Mouse (Mus musculus) bone marrow macrophage, adult 2 months (primary cell): ENCODE data around the gene Hes2. TPM values are rescaled to one million over a fixed set of nuclear protein-coding genes. Genes with fewer than 3 reads are reported as not detected.

ENCODE experiments used
- H3K27ac ChIP-seq: 2 replicates; pipeline ENCODE4 v1.5.1; 2012; ENCODE audit warnings: low read depth, low read length; ENCODE audit not compliant: insufficient read depth
- H3K4me1 ChIP-seq: 2 replicates; pipeline ENCODE4 v1.6.1; 2012; ENCODE audit warnings: low read length; ENCODE audit not compliant: control insufficient read depth, insufficient read depth
- H3K4me3 ChIP-seq: 2 replicates; pipeline ENCODE4 v1.5.1; 2012; ENCODE audit warnings: mild to moderate bottlenecking, low read length, moderate library complexity; ENCODE audit not compliant: insufficient read depth
- CTCF ChIP-seq: IDR thresholded peaks from 2 replicates; pipeline ENCODE4 v1.5.1; 2012; ENCODE audit warnings: low read depth, mild to moderate bottlenecking, low read length, moderate library complexity
- POLR2A ChIP-seq: IDR thresholded peaks from 2 replicates; pipeline ENCODE4 v1.6.1; 2012; ENCODE audit warnings: mild to moderate bottlenecking, low read depth, low read length, borderline replicate concordance
- polyA plus RNA-seq: library from polyadenylated mRNA; stranded (reverse); fragments of >200 nt; gene quantifications from 2 replicates; pipeline ENCODE4 v1.2.4, GENCODE M21; 2012; ENCODE audit not compliant: missing spikeins, insufficient read depth, insufficient read length

The Hes2 gene
- polyA plus RNA-seq, 1 experiment = not detected

DNA sequence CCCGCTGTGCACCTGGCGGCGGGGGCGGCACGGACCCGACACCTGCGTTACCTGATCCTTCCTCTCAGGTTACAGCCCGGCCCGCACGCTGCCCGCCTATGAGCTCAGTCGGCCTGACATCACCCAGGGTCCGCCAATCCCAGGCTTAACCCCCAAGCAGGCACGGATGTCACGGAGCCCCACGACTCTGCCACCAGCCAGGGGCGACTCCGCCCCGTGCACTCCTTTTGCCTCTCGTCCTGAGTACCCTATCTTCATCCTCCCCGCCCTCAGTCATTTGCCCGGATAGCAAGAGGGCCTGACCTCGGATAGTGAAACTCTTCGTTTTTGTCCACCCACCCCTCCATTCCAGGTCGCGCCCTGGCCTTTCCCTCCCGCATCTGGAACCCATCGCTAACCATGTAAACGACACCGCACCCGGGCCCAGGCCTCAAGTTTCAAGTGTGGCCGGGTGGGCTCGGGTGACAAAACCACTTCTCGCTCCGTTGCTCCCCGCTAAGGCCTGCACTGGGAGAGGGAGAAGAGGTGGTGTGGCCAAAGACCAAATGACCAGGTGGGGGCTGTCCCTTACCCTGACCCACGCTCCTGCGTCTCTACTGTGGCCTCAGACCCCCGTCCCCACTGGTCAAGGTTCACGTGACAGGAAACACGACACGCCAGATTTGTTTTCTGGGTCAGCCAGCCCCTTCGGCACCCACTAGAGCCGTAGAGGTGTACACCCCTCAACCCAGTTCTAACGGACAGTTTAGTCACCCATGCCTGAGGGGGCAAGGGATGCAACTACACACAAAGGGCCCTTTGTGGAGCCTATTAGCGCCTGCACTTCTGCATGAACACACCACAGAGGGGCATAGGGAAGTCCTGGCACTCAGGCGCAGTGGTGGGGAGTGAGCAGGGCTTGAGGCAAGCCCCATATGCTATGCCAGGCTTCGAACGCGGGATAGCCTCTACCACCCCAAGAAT is 26.6 kb upstream of the Hes2 start:
- TF ChIP-seq CTCF (no peak), POLR2A (no peak)
- no peak overlapping the region for H3K4me3 ChIP-seq
- no peak overlapping the region for H3K27ac ChIP-seq
- no peaks in the 10 kb centered on the region for H3K4me1 ChIP-seq

DNA sequence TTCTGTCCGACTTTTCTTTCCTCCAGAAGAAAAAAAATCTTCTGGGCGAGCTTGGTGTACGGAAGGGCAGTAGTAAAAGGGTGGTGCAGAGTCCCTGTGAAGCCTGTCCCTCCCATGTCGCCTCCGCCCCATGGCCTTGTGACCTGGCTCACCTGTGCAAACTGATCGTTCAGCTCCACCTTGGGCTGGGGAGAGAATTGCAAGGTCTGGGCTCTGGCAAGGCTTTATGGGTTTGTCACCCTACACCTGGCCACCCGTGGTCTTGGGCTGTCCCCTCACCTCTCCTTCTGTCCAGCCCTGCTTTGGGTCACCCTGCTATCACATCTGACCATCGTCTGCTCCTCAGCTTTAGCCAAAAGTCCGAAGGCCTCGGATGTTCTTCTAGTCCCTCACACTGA is 25.9 kb upstream of the Hes2 start:
- no peak for TF ChIP-seq CTCF
- TF ChIP-seq POLR2A = no peak
- no peak overlapping the region for H3K27ac ChIP-seq
- H3K4me1 ChIP-seq = no peaks in the 10 kb centered on the region
- no peak overlapping the region for H3K4me3 ChIP-seq

DNA sequence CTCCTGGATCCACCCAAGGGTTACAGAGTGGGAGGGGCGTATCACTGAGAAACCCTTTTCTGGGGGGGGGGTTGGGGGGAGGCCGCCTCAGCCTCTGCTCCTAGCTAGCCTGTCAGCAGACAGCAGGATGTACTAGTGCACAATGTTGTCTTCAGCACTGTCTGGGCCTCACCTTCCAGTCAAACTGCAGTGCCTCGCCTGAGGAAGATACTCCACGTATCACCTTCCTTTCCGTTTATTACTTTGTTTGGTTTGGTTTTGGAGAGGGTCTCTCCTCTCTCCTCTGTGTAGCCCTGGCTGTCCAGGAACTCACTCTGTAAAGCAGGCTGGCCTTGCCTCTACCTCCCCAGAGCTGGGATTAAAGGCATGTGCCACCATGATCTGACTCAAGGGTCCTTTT is 25.5 kb upstream of the Hes2 start:
- H3K4me3 ChIP-seq = no peak overlapping the region
- no peak for TF ChIP-seq POLR2A
- no peak for TF ChIP-seq CTCF
- H3K27ac ChIP-seq = no peak overlapping the region
- H3K4me1 ChIP-seq = 0 out of 2 replicates have a peak, but pooled peaks cover 2% of the 10 kb centered on the region

DNA sequence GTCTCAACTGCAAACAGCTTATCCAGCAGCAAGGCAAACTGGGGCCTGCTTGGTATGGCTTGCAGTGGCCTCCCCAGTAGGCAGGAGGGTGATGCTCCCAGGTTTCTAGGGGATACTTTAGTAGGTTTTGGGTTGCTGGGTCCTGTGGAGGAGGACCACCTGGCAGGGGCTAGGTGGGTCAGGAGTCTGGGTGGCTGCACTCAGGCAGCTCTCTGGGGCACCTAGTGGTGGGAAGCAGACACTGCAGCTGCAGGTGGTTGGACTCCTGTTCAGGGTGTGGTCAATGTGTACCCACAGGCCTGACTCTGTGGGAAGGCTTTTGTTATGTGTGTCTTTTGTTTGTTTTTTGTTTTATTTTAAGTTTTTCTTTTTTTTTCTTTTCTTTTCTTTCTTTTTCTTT is 24.2 kb upstream of the Hes2 start:
- Histone ChIP-seq H3K4me1 (peaks cover 6% of the 10 kb centered on the region; the same call in 1 of the 2 replicates), H3K27ac (no peak overlapping the region), H3K4me3 (no peak overlapping the region)
- no peak for TF ChIP-seq POLR2A
- TF ChIP-seq CTCF = peak; percentile 30; the same call in 1 of the 2 replicates

DNA sequence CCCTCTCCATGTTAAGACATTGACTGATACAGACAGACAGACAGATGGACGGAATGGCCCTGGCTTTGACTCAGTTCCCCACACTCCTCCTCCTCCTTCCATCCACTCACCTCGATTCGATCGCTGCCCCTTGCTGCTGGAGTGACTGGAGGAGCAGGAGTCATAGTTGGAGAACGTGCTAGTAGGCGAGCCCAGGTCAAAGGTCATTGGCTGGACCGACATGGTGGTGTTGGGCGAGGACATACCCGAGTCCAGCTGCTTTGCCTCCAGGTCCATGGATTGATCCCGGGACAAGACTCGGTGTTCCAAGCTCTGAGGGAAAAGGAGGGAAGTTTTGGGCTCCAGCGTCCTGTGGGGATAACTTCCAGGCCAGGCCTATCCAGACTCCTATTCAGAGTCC is 23.3 kb upstream of the Hes2 start:
- H3K4me3 ChIP-seq = no peak overlapping the region
- H3K27ac ChIP-seq = no peak overlapping the region
- TF ChIP-seq CTCF (no peak), POLR2A (no peak)
- H3K4me1 ChIP-seq = peaks cover 6% of the 10 kb centered on the region; the same call in 1 of the 2 replicates

DNA sequence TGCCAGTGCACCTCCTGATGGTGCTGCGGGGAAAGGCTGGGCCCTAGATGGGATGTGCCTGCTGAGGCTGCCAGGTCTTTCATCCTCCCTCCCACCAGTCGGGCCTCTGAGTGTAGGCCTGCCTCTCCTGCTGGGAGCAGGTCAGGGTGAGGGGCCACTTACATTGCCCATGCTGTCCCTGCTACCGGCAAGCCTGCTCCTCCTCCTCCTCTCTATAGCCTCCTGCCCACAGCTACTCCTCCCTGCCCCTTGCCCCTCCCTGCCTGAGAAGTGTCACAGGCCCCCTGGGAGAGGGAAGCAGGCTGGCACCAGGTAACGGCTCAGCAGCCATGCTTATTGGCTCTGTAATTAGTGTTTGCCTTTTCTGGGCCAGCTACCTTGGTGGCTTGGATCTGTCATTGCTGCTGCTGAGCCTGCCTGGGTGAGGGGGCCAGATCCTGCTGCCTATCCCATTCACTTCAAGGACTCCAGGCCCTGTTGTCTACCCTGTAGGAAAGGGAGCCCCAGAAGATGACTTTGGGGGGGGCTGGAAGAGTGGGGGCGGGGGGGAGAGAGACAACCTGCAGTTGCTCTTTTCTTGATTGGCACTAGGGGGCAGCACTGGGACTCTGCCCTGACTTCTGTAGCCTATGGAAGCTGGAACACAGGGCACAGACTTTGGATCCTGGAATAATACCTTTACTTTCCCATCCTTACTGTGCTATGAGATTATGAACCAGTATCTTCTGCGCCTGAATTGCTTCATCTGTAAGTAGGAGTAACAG is 22.4 kb upstream of the Hes2 start:
- Histone ChIP-seq H3K4me1 (peaks cover 6% of the 10 kb centered on the region; the same call in 1 of the 2 replicates), H3K4me3 (no peak overlapping the region)

DNA sequence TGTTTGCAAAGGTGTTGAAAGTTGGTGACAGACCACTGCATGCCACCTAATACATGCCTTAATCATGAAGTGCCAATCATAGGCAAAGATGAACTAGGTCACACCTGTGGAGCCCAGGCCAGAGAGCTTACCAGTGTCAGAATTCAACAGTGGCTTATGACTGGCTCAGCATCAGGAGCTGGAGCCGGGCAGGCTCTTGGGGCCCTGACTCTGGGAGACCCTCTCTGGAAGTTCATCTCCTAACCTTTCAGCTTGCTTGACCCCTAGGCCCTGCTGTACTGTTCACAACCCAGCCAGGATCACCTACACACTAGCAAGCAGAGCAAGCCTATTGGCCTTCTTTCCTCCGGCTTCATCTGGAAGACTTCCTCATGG is 21.8 kb upstream of the Hes2 start:
- Histone ChIP-seq H3K27ac (no peak overlapping the region), H3K4me3 (no peak overlapping the region), H3K4me1 (peaks cover 6% of the 10 kb centered on the region; the same call in 1 of the 2 replicates)
- TF ChIP-seq POLR2A (no peak), CTCF (no peak)

More for the DNA sequence above, 22.4 kb upstream of the Hes2 start:
- no peak overlapping the region for H3K27ac ChIP-seq
- TF ChIP-seq POLR2A (no peak), CTCF (peak; percentile 56; the same call in 1 of the 2 replicates)

DNA sequence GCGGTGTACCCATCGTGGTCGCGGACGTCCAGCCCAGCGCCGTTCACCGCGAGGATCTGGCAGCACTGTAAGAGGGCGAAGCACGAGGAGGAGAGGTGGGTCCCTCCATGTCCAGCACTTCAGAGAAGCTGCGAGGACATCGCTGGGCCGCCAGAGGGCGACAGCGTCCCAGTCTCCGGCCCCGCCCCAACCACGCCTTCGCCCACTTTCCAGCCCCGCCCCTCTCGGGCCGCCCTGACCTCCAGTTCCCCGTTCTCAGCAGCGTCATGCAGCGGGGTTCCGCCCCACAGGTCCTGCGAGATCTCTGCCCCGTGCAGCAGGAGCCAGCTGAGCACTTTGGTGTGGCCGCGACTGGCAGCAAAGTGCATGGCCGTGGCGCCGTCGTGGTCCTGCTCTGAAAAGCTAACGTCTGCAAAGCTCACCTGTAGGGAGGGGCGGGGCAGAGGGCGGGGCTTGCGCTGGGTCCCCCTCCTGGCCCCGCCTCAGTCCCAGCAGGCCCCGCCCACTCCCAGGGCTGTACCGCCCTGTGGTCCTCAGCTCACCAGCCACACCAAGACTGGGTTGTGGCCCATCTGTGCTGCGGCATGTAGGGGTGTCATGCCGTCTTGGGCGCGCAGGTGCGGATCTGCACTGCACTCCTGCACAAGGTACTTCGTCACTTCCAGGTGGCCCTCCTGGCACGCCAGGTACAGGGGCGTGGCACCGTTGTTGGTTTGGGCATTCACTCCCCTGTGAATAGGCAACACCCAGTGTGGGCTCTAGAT is 20.0 kb upstream of the Hes2 start:
- no peak for TF ChIP-seq POLR2A
- peak; percentile 59 for TF ChIP-seq CTCF
- H3K4me3 ChIP-seq = peak overlapping the region; percentile 64
- H3K4me1 ChIP-seq = peaks cover 6% of the 10 kb centered on the region; the same call in 1 of the 2 replicates
- H3K27ac ChIP-seq = no peak overlapping the region

DNA sequence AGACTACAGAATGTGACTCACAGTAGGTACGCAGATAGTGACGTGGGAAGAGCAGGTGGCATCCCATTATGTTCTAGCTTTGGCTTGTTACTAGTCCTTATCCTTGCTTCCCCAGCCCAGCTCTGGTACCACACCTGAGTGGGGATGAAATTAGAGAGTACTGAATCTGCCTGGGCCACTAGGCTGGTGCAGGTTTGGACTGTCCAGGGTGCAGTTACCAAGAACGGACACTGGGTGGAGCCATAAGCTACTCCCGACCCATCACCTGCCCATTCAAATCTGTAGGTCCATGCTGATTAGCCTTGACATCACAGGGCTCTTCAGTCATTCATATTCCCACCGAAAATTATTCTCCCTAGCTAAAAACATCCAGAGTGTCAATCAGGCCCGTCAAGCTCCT is 18.2 kb upstream of the Hes2 start:
- H3K4me1 ChIP-seq = peaks cover 6% of the 10 kb centered on the region; the same call in 1 of the 2 replicates
- no peak overlapping the region for H3K27ac ChIP-seq
- TF ChIP-seq CTCF (peak; percentile 55), POLR2A (no peak)
- no peak overlapping the region for H3K4me3 ChIP-seq
